Mouse (Mus musculus): ENCODE data around the gene Olfr64.
A peak's percentile ranks its signal among the peaks of the same experiment; 100 is the strongest.

Gene Olfr64

GRCm38 (mm10) chr7:103894385-103894784, at the start of gene Olfr64:
Gene Olfr64, minus strand, starts transcription at chr7:103894485.
- DNase-seq = no peak

DNA sequence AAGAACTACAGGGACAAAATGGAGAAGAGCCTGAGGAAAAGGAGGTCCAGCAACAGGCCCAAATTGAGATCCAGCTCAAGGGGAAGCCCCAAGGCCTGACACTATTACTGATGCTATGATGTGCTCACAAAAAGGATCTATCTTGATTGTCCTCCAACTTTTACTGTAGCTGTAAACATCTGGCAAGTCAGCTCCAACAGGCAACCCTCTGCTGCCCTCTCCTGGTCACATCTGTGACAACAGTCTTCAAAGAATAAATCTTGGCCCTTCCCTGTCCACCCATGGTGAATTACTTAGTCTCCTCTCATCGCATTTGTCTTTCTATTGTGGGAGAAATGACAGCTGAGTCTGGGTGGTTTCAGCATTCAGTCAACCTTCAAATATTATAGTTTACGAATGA, 48.4 kb upstream of the Olfr64 start:
- peak; percentile 64 for DNase-seq

- DNase-seq = no peak
These were observed 40.0 kb upstream of the Olfr64 start, which contains the start of gene Olfr632 for GRCm38 (mm10) chr7:103934264-103934663. Gene Olfr632, plus strand, starts transcription at chr7:103934347.

GRCm38 (mm10) chr7:103928525-103928924, 34.2 kb upstream of the Olfr64 start, which contains the start of gene Olfr631:
Gene Olfr631, plus strand, starts transcription at chr7:103928825.
- no peak for DNase-seq

DNA sequence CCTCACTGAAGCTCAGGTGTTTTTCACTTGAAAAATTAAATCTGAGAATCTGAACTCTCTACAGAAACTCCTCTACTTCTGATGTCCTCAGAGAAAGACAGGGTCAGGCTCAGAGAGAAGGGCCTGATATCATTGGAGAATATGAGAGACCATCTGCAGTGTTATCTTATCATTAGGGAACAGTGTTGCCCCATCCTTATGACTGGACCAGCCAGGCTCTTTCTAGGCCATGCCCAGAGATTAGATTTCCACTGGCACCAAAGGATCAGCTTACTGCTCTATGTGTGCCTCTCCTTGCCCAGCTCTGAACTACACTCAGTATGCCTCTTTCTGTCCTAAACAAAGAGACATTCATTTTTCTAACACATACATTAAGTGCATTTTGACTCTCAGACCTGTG, 21.1 kb upstream of the Olfr64 start:
- no peak for DNase-seq

- DNase-seq = no peak
These were observed 18.8 kb upstream of the Olfr64 start for GRCm38 (mm10) chr7:103912969-103913511.

GRCm38 (mm10) chr7:103910047-103910446, 15.8 kb upstream of the Olfr64 start:
- DNase-seq = no peak

DNA sequence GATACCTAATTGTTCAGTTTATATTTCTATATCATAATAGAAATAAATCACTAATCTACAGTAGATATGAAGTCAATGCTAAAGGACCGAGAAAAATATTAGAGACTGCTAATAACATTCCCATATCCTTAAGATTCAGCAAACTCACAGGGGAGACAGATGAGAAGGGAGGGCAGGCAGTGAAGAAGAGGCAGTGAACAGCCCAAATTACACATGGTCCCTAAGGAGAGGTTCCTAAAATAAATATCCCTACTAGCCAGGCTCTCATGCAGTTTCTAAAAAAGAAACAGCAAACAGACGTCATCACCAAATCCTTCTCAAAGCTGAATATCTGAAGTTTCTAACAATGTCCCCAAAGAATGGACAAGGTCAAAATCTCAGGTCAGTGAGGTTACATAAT, 8.9 kb upstream of the Olfr64 start, which contains the start of gene Olfr65:
TSS of gene Olfr65 (plus strand) at position 301 of the 400 bp plus-strand sequence.
- DNase-seq = no peak

- DNase-seq = no peak
These were observed 8.1 kb downstream of the Olfr64 start, which contains the start of gene Olfr66 for GRCm38 (mm10) chr7:103886152-103886551. Gene Olfr66, minus strand, starts transcription at chr7:103886252.

- no peak for DNase-seq
These were observed 17.2 kb downstream of the Olfr64 start for GRCm38 (mm10) chr7:103877093-103877492.

DNA sequence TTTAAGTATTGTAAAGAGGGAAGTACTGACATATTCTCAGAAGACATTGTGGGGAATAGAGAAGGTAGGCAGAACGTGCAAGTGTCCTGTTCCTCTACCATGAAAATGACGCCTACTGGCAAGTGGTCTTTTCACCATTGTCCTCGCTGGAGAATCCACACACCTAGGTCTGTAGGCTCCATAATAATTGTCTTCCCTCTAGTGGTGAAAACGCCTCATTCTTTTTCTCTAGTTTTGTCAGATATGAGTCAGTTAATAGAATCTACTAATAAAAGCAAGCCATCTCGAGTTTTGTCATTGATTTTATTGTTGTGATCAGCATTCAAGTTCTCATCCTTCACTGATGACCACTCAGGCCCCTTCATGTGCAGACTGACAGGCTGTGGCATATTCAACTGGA, 19.8 kb downstream of the Olfr64 start:
- DNase-seq = no peak

DNA sequence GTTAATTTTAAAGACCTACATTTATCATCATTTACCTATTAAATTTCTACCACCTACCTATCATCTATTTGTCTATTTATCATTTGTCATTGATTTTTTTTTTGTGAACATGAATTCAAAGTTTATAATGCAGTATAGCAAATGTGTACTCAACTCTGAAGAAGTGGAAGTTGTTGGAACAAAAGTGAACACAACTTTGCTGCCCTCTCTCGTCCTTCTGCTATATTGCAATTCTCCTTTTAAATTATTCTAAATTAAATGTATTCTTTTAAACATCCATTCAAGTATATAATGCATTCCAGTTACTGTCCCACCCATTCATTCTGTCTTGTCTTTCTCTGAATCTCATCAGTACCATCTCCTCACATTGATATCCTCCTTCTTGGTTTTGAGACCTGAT, 21.2 kb downstream of the Olfr64 start:
- no peak for DNase-seq

GRCm38 (mm10) chr7:103870667-103871066, 23.6 kb downstream of the Olfr64 start:
- DNase-seq = no peak

- no peak for DNase-seq
These were observed 28.6 kb downstream of the Olfr64 start for GRCm38 (mm10) chr7:103865716-103866115.

GRCm38 (mm10) chr7:103861531-103861930, 32.8 kb downstream of the Olfr64 start:
- DNase-seq = no peak

DNA sequence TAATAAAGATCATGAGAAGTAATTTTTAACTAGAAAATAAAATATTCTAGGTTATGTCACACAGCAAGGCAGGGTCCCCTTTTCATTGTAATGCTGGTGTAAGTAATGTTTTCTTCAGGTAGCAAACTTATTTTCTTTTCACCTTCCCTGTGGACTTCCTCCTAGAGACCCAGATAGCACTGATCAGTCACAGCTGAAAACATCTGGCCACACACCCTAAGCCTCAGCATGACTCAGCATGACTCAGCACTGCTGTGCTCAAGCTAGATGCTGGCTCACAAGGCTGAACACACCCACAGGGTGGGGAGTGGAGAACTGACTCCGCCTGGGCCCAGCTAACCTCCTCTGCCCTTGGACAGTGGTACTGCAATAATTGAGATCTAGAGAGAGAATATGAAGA, 33.4 kb downstream of the Olfr64 start:
- DNase-seq = peak; percentile 34

GRCm38 (mm10) chr7:103859076-103859475, 35.2 kb downstream of the Olfr64 start:
- no peak for DNase-seq

DNA sequence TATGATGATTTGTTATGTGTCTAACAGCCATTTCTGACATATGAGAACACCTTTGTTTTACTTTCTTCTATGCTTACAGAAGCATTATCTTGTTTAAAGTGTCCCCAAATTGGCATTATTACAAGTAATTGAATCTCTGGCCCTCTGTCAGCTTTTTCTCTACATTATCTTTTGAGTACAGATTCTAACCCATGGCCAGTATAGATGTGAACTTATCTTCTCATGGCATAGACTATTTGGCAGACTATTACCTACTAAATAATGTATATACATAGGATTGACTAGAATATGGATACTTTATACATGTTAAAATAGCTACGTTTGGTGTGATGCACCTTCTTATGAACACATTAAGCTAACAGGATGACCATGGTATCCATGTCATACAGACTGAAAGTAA, 39.6 kb downstream of the Olfr64 start:
- DNase-seq = no peak

- DNase-seq = no peak
These were observed 41.2 kb downstream of the Olfr64 start, which contains the start of gene Hbb-y for GRCm38 (mm10) chr7:103853090-103853489. Gene Hbb-y, minus strand, starts transcription at chr7:103853216.

DNA sequence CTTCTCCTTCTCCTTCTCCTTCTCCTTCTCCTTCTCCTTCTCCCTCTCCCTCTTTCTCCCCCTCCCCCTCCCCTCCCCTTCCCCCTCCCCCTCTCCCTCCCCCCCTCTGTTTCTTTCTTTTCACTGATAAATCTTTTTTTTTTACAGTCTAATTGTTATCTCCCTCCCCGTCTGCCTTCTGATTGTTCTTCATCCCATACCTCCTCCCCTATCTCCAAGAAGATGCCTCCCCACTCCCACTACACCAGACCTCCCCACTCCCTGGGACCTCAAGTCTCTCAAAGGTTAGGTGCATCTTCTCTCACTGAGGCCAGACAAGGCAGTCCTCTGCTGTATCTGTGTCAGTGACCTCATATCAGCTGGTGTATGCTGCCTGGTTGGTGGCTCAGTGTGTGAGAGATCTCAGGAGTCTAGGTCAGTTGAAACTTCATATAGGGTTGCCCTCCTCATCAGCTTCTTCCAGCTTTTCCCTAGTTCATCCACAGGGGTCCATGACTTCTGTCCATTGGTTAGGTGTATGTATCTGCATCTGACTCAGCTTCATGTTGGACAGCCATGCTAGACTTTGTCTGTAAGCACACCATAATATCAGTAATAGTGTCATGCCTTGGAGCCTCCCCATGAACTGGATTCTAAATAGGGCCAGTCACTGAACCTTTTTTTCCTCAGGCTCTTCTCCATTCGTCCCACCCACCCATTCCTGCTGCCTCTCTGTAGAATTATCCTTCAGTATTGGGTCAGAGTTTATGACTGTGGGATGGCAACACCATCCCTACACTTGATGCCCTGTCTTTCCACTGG, 49.6 kb downstream of the Olfr64 start:
- DNase-seq = no peak

DNA sequence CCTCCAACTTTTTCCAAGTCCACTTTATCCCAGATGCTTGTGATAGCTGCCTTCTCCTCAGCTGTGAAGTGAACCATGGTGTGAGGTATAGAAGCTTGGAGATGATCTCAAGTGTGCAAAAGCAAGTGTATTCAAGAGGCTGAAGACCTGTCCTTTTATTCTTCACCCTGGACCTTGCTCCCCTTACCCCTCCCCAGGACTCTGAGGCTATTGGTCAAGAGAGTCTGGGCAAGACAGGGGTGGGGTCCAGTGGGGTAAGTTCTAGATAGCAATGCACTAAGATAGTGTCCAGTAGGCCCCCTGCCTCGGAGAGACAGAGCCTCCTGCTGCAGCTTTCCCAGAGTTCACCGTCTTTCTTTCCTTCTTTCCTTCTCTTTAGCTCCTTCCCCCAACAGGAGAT, 51.3 kb downstream of the Olfr64 start, which contains the start of gene Hbb-bh1:
TSS of gene Hbb-bh1 (minus strand) at position 131 of the 400 bp plus-strand sequence.
- DNase-seq = no peak

DNA sequence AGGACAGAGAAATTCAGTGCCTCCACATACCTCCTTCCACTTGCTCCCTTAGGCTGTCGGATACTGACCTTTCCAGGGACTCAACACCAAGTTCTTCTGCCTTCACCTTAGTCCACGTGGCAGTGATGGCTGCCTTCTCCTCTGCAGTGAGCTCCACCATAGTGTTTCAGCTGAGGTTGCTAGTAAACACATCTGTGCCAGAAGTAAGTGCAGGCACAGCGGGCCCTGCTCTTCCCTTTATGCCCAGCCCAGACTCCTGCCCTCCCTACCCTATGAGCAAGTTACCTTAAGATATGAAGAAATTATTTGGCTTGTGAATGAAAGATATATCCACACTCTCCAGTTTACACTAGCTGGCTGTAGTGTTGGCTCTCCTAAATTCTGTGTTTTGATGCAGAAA, 54.0 kb downstream of the Olfr64 start, which contains the start of gene Hbb-bh2:
TSS of gene Hbb-bh2 (minus strand) at position 253 of the 400 bp plus-strand sequence.
- no peak for DNase-seq

All from thymus, postnatal 4 days (tissue).